Mouse (Mus musculus) natural killer cell, adult 2 months (primary cell): ENCODE measurements around the gene Zdhhc3.

Source experiments
- DNase-seq, 2 experiments: peaks; one replicate each; pipeline ENCODE4 v3.0.0; 2022; ENCODE audit warnings: low spot score in 2 of 2

The Zdhhc3 gene

DNA sequence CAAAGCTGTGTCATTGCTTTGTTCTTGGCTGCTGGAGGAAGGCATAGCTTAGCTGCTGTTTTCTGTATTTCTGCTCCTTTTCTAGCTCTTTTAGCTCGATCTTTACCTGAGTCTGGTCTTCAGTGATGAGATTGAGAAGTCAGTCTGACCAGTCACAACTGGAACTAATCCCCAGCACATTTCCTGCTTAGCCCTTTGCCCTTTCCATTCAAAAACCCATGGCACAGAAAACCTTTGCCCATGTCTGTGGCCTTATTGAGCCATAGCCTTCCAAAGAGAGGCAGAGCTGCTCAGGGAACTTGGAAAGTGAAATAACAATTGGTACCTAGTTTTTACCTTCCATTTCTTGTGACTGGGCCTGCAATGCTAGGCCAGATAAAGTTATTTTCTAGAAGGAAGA lies 2.6 kb upstream of the Zdhhc3 start:
- DNase-seq = no peak

- DNase-seq = no peak
These were observed 926 bp upstream of the Zdhhc3 start for GRCm38 (mm10) chr9:123113931-123114330.

GRCm38 (mm10) chr9:123111751-123112221 lies 1.2 kb downstream of the Zdhhc3 start:
- DNase-seq = peak in 1 of 2 experiments; percentile 9

DNA sequence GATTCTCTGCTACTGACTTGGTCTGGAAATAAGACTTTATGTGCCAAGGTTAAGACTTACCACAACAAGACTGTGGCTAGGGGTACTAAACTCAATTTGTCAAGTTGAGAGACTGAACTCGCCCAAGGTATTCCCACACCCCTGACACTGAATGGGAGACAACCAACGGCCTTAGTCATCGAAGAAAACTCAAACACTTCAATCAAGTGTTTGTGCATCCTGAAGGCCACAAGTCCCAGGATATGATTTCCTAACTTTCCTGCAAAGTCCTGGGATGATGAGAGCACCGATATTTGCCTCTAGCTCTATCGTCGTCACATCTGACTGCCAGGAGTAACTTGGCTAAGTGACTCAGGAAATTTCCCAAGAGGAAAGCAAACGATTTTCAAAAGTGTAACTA lies 3.8 kb downstream of the Zdhhc3 start:
- no peak for DNase-seq

DNA sequence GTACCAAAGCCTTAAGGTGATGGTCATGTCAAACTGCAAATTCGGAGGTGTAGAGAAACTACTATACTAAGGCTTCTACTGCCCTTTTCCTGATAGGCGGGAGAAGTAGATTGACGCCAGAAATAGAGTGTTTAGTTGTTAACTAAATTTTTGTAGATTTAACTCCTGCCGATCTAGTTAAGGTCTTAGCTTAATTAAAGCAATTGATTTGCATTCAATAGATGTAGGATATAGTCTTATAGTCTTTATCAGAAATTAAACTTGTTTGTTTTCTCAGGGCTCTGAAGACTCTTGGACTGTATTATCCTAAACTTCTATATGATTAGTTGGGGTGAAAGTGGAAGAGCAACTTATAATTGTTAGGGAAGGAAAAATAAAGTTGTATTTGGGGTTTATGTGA lies 5.8 kb downstream of the Zdhhc3 start:
- no peak for DNase-seq

DNA sequence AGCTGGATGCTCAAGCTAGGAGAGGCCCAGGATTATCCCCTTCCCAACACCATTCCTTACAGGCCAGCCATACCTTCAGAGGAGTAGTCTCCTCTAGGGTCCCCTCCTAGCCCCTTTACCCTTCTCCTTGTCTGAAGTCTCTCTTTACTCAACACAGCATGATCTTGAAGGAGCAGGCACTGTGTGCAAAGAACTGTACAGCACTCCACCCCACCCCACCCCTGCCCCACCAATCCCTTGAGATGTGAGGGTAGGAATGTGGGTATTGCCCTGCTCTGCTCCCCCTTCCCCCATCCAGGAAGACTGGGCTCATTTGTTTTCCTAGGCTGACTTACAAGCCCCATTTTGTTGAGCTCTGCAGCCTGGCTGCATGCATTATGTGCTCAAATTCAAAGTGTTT lies 8.6 kb downstream of the Zdhhc3 start:
- DNase-seq = no peak

DNA sequence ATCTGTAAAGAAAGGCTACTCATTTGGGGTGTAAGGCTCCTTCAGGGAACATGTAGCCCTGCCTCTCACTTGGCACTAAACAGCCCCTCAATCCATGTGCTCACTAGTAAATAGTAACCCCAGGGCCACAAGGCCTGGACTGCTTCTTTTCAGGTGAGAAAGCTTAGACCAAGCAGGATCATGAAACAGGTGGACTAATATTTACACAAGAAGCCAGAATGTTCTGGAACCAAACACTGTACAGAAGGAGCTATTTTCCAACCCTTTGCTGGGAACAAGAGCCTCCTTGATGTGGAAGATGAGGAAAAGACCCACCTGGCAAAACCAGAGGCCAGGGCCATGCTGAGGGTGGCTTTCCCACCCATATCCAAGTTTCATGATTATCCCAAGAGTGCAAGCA lies 9.6 kb downstream of the Zdhhc3 start:
- no peak for DNase-seq

- no peak for DNase-seq
These were observed 13.2 kb downstream of the Zdhhc3 start for GRCm38 (mm10) chr9:123099631-123100455.

- no peak for DNase-seq
These were observed 22.2 kb downstream of the Zdhhc3 start for GRCm38 (mm10) chr9:123090844-123091243.

DNA sequence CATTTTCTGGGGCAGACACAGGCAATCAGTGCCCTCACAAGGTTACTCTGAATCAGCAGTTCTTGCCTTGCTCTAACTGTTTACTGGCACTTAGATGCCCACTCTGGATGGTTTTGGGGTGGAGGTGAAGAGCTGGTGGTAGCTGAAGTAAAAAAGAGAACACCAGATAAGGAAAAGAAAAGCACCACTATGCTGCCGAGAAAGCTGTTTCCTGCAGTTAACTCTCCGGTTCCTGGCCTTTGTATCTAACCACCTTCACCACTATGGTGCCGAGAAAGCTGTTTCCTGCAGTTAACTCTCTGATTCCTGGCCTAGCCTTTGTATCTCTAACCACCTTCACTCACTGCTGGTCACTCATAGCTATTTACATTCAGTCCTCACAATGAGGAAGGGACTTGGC lies 25.4 kb downstream of the Zdhhc3 start:
- no peak for DNase-seq

DNA sequence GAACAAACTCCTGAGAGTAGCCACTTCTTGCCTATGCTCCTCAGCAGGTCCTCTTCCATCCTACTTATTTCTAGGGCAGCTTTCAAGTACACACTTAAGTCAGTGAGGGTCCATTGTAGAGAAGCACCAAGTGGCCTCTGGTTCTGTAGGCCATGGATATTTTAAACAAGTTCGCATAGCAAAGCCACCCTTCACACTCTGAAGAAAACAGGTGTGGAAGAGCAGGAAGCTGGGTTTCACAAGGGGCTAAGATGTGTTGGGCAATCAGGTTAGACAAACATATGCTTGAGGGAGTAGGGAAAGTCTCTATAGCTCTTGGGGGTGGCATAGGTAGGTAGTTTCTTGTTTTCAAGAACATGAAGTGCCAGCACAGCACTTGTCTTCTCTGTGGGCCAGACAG lies 27.6 kb downstream of the Zdhhc3 start:
- no peak for DNase-seq

GRCm38 (mm10) chr9:123080796-123081195 lies 32.2 kb downstream of the Zdhhc3 start:
- DNase-seq = no peak

DNA sequence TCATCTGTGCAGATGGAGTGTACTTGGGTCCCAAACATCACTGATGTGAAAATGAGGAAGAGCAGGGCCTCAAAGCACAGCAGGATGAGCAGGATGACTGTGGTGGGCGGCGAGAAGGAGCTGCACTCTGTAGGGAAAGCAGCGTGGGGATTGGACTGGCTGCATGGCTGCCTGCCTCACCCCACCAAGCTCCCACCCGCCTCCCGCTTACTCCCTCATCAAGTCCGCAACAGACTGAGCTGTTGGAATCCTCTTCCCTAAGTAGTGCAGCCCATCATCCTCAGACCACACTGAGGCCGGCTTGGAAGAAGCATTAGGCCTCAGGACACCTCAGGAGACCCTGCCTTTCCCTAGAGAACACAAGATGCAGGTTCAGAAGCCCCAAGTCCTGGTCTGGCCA lies 32.6 kb downstream of the Zdhhc3 start:
- no peak for DNase-seq

GRCm38 (mm10) chr9:123079149-123079548 lies 33.9 kb downstream of the Zdhhc3 start:
- DNase-seq = no peak

GRCm38 (mm10) chr9:123060172-123060571 lies 52.8 kb downstream of the Zdhhc3 start:
- DNase-seq = no peak

GRCm38 (mm10) chr9:123058724-123059292 lies 54.2 kb downstream of the Zdhhc3 start:
- peak; percentile 61 to 70 for DNase-seq

GRCm38 (mm10) chr9:123047665-123048064 lies 65.3 kb downstream of the Zdhhc3 start:
- no peak for DNase-seq

DNA sequence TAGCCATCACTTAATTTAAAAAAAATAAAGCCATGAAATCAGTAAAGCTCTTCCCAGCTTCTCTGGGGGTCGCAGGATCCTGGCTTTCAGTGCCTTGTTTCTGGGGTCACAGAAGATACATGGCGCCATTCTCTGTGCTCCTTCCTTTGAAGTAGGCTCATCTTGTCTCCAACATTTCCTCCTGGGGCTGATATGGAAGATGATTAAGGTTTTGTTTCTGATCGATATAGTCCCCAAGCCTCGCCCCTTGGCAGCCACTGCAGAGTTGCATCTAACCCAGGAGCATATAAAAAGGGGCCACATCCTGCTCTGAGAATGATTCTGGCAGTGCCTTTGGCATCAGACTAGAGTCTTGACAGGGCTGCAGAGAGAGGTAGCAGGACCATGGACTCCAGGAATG lies 78.6 kb downstream of the Zdhhc3 start, which contains the start of gene Tgm4:
Tgm4 (plus strand) TSS at position 301 of the 400 bp plus-strand sequence.
- DNase-seq = no peak

- no peak for DNase-seq
These were observed 81.3 kb downstream of the Zdhhc3 start for GRCm38 (mm10) chr9:123031496-123032246.

DNA sequence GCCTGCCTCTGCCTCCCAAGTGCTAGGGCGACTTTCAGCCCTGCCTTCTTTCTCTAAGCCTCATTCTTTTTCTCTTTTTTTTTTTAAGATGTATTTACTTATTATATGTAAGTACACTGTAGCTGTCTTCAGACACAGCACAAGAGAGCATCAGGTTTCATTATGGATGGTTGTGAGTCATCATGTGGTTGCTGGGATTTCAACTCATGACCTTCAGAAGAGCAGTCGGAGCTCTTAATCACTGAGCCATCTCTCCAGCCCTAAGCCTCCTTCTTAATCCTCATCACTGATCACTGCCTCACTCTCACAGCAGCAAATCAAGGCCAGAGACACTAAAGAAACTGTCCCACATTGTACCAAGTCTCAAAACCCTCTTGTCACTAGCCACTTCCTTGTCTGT lies 88.8 kb downstream of the Zdhhc3 start:
- no peak for DNase-seq

- peak in 1 of 2 experiments; percentile 43 for DNase-seq
These were observed 91.2 kb downstream of the Zdhhc3 start for GRCm38 (mm10) chr9:123021636-123022379.
